Mouse (Mus musculus): ENCODE measurements around the gene Igf2bp3. TPM values are rescaled to one million over a fixed set of nuclear protein-coding genes. Genes with fewer than 3 reads are reported as not detected.

The Igf2bp3 gene
- total RNA-seq, 4 experiments from 2014 or later: 0.10 to 0.19 (median 0.16) TPM

DNA sequence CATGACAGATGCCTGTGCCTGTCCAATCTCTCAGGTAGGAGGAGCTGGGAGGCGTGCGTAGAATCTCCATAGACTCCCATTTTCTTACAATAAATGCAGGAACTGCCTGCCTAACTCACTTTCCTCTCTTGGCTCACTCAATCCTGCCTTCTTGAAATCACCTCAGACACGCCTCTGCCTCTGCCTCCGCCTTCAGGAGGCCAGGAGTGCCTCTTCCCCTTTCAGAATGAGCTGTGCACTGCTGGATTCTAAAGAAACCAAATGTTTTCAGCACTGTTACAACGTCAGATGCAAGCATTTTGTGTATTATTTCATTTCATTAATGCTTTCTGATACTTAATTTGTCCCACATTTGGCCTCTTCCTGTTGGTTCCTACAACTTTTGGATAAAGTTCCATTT lies 38.7 kb downstream of the Igf2bp3 start:
- DNase-seq (ENCODE audit: low spot score in 2 of 2): no peak

DNA sequence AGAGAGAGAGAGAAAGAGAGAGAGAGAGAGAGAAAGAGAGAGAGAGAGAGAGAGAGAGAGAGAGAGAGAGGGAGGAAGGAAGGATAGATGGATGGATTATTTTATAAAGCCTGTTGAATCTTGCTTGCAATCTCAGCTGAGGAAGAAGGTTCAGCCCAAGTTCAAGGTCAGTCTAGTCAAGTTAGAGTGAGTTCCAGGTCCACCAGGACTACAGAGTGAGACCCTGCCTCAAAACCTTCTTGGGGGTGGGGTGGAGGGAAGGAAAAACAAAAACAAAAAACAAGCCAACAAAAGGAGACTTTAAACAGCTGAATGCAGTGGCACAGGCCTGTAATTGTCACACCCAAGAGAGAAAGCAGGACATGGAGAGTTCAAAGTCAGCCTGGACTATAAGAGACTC lies 40.1 kb downstream of the Igf2bp3 start:
- no peak for DNase-seq (ENCODE audit: low spot score in 2 of 2)

DNA sequence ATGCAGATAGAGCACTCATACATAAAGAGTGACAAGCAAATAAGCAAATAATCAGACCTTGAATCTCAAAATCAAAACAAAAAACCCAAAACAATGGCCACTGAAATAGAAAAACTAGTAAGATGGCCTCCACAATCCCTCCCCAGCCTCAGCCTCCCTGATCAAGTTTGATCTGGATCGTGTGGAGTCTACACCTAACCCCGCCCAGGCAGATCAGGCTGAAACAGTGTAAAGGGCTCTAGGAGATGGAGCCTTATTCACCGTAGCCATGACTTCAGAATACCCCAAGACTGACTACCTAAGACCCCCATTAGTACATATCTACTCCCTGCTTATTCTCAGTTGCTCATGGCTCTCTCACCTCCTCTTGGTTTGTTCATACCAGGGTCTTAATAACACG lies 41.1 kb downstream of the Igf2bp3 start:
- no peak for DNase-seq (ENCODE audit: low spot score in 2 of 2)

DNA sequence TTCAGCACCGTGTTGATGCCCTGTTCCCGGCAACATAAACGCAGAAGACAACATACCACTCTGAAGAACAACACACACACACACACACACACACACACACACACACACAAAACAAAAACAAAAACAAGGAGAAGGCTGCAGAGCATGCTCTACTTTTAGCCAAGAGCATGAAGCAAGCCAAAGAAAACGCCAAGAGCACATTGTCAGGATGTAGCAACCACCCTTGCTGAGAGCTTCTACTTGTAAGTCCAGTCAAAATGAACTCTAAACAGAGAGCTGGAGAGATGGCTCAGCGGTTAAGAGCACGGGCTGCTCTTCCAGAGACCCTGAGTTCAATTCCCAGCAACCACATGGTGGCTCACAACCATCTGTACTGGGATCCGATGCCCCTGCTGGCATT lies 41.5 kb downstream of the Igf2bp3 start:
- DNase-seq (ENCODE audit: low spot score in 2 of 2): no peak

DNA sequence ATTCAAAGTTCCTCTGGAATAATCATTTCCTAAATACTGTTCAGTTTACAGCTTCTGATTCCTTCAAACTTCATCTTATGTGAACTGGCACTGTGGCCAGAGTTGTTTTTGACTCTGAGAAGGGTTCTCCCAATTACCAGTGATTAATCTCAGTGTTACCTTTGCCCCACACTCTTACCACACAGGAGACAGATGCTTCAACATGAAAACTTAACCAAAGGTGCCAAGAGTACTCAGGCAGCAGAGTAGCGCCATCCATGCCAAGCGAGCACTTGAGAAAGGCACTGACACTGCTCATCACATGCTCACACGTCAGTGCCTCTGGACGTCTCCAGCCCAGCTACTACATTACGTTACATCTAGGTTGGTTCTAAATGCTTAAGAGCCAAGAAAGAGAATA lies 43.5 kb downstream of the Igf2bp3 start:
- peak; percentile 9 to 28 for DNase-seq (ENCODE audit: low spot score in 2 of 2)

DNA sequence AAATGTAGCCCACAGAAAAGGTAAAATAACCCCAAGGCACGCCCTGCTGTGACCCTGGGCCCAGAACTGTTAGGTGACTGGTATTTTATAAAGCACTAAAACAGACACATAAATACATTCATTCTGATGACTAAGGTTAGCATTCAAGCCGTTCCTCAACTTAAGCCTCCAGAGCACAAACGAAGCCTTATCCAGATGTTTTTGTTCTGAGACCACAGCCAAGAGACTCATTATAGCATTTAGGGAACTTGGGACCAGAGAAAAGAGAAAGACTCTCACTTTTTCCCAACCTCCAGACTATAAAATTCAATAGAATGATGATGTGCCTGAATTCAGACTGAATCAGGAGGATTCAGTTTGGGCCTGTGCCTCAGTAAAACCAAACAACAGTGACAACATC lies 46.1 kb downstream of the Igf2bp3 start:
- no peak for DNase-seq (ENCODE audit: low spot score in 2 of 2)

DNA sequence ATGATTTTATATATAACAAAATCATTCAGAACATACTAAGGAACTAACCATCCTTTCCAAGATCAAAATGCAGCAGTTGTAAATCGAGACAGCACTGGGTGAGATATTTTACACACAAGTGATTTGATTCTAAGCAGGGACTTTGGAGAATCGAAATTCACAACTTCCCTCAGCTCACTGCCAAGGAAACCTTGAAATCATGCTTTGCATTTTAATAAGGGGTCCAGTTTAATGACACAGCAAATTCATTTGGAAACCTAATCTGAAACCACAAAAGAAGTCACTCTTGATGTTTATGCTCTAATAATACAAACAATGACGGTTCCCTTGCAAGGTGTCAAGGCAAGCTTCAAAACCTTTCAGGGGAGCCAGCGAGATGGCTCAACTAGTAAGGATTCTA lies 47.4 kb downstream of the Igf2bp3 start:
- DNase-seq (ENCODE audit: low spot score in 2 of 2): no peak

DNA sequence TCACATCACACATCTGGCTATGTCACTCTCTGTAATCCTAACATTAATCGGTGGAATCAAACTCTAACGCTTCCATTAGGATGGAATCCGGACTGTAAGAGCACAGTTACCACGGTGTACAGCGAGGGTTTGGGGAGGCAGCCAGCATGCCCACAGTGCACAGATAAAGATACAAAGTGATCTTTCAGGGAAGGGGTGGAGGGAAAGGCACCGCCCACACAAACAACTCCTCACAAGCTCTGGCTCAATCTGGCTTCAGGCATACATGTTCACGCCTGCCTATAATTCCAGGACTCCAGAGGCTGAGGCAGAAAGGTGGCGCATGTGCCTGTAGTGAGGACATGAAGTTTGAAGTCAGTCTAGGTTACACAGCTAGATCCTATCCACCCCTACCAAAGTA lies 48.4 kb downstream of the Igf2bp3 start:
- DNase-seq (ENCODE audit: low spot score in 2 of 2): no peak

DNA sequence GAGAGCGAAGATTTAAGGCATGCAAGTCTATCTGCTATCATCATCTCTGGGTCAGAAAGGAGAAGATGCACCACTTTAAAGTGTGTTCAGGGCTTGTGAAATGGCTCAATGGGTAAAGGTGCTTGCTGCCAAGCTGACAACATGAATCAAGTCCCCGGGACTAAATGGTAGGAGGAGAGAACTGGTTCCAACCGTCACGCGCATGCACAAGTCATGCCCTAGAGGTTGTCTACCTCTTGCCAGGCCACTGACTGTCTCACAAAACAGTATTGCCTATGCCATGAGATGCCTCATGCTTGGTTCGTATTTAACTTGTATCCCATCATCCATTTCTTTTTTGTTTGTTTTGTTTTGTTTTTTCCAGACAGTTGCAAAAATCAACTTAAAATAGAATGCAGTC lies 48.9 kb downstream of the Igf2bp3 start:
- no peak for DNase-seq (ENCODE audit: low spot score in 2 of 2)

DNA sequence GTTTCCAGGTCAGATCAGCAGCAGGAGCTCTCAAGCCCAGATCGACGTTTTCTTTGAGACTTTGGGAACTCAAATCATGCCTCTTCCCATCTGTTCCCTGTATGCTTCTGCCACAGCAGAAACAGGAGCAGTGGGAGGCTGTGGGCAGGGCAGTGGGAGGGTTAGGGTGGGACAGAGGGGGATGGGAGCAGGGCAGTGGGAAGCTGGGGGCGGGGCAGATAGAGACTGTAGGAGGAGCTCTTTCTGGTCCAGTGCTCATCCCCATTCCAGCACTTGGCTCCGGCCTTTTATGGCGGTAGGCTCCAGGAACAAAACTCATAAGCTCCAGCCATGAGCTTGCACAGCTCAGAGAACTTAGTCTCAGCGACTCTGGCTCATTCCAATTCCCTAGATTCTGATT lies 49.7 kb downstream of the Igf2bp3 start:
- DNase-seq (ENCODE audit: low spot score in 2 of 2): no peak

DNA sequence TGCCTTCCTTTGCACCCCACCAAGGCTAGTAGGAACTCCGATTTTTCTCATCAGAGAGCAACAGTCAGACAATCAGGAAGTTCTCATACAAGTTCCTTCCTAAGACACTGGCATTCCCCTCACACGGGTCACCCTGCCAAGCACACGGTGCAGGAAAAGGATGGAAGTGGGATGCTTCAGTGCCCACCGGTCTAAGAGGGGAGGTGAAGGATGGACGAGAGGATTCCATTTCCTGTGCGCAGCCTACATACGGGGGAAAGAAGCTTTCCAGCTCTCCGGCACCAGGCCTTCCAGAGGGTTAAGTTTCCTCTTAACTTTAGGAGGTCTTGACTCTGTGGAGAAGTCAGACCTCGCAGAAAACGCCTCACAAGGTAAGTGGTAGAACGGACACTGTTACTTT lies 50.1 kb downstream of the Igf2bp3 start:
- no peak for DNase-seq (ENCODE audit: low spot score in 2 of 2)

DNA sequence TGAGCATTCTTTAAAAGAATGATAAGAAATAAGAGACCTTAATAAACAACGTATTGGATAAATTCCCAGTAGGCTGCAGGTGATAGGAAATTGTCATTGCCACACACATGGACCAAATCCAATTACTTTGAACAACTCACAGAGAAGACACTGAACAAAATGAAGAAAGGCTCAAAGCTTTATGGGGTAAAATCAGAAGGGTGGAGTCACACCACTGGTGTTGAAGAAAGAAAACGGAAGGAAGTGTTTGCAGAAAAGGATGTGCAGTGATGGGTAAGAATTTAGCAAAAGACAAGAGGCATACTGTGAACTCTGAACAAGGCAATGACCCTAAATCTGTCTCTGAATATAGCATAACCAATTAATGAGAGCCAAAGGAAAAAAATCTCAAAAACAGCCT lies 54.8 kb downstream of the Igf2bp3 start:
- DNase-seq (ENCODE audit: low spot score in 2 of 2): no peak

DNA sequence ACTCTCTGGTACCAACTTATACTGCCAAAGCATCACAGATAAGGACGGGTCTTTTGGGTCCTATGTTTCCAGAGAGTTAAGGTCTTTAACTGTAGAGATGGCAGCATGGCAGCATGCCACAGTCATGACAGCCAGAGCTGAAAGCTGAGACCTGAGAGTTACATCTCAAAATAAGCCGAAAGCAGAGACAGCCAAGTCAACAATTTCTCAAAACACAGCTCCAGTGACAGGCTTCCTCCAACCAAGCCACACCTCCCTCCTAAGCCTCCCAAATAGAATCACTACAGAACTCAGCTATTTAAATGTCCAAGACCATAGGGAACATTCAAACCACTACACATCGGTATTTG lies 58.0 kb downstream of the Igf2bp3 start:
- DNase-seq (ENCODE audit: low spot score in 2 of 2): peak; percentile 23 to 69

DNA sequence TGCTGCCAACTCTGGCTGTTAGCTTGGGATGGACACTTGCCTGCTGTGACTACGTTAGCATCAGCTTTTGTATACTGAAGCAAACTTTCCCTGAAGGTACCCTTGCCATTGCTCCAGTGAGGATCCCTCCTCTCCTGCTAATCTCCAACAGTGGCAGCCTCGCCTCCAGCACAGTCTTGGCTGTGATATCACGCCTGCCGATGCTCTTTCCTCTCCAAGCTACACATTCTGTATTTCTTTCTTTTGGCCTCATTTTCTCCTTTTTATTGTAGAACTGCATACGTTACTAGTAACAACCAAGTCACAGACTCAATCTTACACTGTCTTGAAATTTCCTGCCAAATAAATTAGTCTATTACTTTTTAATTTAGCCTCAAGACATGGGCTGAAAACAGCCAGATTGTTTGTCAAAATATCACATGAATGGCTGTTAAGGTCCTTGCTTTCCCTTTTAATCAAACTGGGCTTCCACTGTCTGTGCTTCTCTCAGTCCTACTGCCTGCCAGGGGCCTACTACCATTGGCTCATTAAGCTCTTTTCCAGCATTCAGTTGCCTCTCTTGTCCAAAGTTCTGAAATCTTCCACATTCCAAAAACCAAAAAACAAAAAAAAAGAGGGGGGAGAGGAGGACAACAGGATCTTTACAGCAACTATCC lies 58.5 kb downstream of the Igf2bp3 start:
- DNase-seq (ENCODE audit: low spot score in 2 of 2): no peak

DNA sequence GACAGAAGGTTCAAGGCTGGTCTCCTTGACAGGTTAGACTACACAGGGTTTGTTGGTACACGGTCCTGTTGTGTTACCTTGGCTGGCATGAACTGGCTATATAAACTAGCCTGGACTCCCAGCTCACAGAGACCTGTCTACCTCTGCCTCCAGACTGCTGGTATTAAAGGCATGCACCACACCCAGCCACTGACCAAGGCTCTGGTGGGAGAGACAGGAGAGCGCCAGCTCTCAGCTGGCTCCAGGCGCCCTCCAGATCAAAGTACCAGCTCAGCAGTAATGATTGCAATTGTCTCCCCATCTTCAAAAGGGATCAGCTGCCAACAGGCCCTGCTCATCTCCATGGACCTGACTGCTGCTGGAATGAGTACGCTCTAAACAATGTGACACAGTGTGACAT lies 63.3 kb downstream of the Igf2bp3 start:
- no peak for DNase-seq (ENCODE audit: low spot score in 2 of 2)

DNA sequence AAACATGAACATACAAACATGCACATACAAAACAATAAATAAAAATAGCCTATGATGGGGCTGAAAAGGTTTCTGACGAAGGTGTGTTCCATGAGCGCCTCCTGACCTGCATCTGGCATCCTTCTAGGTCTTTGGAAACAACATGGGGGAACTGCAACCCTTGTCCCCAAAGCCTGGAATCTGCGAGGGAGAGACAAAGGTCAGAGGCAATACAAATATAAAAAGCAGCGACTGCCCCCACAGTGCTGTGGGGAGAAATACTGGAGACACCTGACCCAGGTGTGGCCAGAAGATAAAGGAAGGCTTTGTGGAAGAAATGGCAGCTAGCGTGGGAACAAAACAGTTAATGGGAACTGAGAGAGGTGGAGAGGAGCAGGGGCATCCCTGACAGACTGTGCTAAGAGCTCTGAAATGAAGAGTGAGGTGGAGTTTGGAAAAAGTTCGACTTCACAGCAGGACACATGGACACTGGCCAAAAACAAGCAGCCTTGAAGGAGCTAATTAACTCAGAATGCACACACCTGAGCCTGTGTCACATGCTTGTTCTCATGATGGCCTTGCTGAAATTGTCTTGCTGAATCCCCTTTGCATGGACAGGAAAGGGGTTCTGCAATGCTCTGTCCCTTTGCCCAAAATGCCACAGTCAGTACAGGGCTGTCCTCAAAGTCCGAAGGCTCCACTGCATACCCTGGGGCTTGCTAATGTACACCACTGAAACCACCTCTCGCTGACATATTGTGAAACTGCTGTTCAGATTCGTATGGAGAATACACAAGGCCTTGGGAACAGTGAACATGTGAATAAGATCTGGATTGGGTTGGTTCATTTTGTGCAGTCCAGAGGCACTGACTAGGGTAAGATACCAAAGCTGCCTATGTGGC lies 64.2 kb downstream of the Igf2bp3 start:
- DNase-seq (ENCODE audit: low spot score in 2 of 2): no peak

DNA sequence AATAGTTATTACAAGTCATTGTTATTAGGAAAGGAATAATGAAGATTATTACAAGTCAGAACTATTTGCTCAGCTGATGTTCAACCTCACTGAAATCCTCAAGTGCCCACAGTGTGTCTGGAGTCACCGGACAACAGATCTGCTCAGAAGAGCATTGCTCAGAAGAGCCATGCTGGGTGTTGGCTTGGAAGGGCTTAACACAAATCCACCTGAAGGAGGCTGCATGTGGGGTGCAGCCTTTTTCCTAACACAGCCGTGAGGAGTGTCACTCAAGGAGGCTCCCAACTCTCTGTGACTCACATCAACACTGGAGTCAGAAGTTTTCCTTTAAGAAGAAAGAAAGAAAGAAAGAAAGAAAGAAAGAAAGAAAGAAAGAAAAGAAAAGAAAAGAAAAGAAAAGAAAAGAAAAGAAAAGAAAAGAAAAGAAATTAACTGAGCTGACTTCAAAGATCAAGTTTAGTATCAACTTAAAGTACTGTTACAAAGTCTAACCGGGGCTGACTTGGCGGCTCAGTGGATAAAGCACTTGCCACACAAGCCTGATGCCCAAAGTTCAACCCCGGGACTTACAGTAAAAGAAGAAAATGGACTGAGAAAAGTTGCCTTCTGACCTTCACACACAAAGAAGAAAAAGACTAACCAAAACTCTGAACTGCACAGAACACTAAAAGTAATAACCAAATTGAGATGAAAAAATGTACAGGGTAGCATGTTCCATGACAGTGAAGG lies 65.4 kb downstream of the Igf2bp3 start:
- no peak for DNase-seq (ENCODE audit: low spot score in 2 of 2)

DNA sequence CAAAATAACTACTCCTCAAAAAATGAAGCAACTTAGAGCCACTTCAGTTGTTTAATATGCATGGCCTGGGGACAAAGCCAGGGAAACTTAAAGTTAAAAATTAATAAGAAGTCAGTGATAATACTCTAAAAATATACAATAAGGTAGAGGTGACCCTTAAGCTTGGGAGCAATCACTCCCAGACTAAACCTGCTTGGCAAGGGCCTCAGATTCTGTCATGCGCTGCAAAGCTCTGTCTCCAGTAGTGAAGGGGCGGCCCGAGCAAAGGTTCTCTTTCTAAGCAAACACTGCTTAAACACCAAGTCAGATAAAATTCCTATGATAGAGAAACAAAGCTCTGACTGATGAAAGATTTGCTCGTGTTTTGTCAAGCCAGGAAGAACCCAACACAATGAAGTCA lies 66.0 kb downstream of the Igf2bp3 start:
- DNase-seq (ENCODE audit: low spot score in 2 of 2): no peak

DNA sequence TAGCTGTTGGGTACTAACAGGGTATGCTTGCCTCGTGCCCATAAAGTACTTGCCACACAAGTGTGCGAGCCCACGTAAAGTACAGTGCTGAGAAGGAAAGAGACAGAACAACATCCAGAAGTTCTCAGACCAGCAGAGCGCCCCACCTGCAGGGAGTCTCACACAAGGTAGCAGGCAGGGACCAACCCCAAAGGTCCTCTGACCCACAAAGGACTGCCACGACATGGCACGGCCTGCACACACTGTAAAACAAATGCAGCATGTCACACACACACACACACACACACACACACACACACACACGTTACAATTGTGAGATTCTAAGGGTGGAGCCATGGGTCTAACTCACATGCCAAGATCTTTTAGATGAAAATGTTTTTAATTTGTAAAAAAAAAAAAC lies 66.4 kb downstream of the Igf2bp3 start:
- DNase-seq (ENCODE audit: low spot score in 2 of 2): no peak

DNA sequence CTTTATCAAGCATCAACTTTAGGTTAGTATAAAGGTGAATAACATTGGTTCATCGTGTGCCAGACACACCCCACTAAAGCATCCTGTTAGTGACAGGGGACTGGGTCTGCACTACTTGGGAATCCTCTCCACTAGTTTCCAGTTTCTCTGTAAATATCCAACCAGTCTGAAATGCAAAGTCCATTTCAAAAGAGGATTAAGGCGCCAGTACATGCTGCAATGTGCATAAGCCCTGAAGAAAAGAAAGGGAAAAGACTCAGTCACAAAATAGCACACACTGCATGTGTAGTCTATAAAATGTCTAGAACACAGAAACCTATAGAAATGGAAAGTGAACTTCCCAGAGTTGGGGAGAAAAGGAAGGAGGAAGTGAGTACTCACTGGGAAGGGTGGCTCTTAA lies 68.3 kb downstream of the Igf2bp3 start:
- DNase-seq (ENCODE audit: low spot score in 2 of 2): no peak

DNA sequence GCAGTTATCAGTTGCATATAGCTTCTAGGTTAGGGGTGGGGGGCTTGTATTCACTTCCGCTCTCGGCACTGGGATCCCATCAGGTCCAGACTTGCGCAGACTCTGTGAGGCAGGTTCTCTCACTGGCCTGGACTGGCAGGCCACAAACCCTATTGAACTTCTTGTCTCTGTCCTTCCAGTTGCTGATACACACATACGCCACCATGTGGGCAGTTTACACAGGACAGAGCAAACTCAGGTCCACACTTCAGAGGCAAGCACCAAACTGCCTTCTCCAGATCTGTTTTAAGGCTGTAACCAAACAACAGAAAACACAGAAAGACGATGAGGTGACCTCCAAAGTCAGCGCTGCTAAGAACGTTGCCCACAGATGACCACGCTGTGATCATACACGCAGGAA lies 72.3 kb downstream of the Igf2bp3 start:
- no peak for DNase-seq (ENCODE audit: low spot score in 2 of 2)

DNA sequence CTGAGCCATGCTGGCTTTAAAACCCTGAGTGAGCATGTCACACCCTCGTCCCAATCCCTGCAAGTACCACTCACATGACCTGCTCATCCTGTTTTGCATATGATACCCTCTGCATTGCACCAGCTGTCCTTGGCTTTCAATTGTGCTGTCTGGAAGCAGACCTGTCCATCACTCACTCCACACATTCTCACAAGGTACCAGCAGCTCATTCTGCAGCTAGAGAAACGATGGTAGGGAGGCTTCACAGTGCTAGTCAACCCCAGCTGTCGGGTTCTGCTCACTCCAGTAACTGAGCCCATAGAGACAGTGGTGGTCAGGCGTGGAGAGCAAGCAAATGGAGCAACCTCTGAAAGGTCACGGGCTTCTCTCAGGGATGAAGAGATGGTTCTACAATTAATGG lies 73.6 kb downstream of the Igf2bp3 start:
- DNase-seq (ENCODE audit: low spot score in 2 of 2): no peak
